Mouse (Mus musculus): Measurements from ENCODE around the gene Pigc. TPM values are rescaled to one million over a fixed set of nuclear protein-coding genes. Genes with fewer than 3 reads are reported as not detected.

The Pigc gene
- 25.6 and 28.4 TPM in 2 replicates for polyA plus RNA-seq (2015; fragmentation: Nextera tagmentation; extraction: Ambion mirVana)

GRCm38 (mm10) chr1:161968589-161969407 is at the start of gene Pigc:
Pigc (plus strand) TSS chr1:161969186.

GRCm38 (mm10) chr1:161979536-161979935 is 10.6 kb downstream of the Pigc start, which contains the start of gene 4930558K02Rik:
4930558K02Rik (minus strand) TSS chr1:161979636.

Other genes starting within 250 kb of the Pigc start
- gene Fasl, start 180.7 kb upstream of the Pigc start, polyA plus RNA-seq (2015; fragmentation: Nextera tagmentation; extraction: Ambion mirVana): not detected in 2 replicates
- 6.8 and 7.2 TPM in 2 replicates for gene Suco, start 92.5 kb upstream of the Pigc start, polyA plus RNA-seq (2015; fragmentation: Nextera tagmentation; extraction: Ambion mirVana)
- gene 4930558K02Rik, start 10.4 kb downstream of the Pigc start, polyA plus RNA-seq (2015; fragmentation: Nextera tagmentation; extraction: Ambion mirVana): 0.14 TPM in 1 of 2 replicates, not detected in the other